Mouse (Mus musculus) frontal cortex, adult 2 months (tissue): Measurements from ENCODE around the gene Siglecg. TPM values are rescaled to one million over a fixed set of nuclear protein-coding genes. Genes with fewer than 3 reads are reported as not detected.

Experiments
- DNase-seq, 2 experiments: peaks; one replicate each; pipeline ENCODE4 v3.0.0; 2022; ENCODE audit warnings: low spot score in 1 of 2; ENCODE audit errors: extremely low spot score in 1 of 2
- polyA plus RNA-seq: library from polyadenylated mRNA; depleted of rRNA; stranded (reverse); fragments of >200 nt; gene quantifications from 2 replicates; pipeline ENCODE4 v1.2.3, GENCODE M21; 2012

The Siglecg gene
- polyA plus RNA-seq, 1 experiment, result 0.28 TPM

- DNase-seq, result no peak
Observed at GRCm38 (mm10) chr7:43441071-43441470, 33.1 kb downstream of the Siglecg start.

GRCm38 (mm10) chr7:43442684-43443083 lies 34.7 kb downstream of the Siglecg start:
- no peak for DNase-seq

DNA sequence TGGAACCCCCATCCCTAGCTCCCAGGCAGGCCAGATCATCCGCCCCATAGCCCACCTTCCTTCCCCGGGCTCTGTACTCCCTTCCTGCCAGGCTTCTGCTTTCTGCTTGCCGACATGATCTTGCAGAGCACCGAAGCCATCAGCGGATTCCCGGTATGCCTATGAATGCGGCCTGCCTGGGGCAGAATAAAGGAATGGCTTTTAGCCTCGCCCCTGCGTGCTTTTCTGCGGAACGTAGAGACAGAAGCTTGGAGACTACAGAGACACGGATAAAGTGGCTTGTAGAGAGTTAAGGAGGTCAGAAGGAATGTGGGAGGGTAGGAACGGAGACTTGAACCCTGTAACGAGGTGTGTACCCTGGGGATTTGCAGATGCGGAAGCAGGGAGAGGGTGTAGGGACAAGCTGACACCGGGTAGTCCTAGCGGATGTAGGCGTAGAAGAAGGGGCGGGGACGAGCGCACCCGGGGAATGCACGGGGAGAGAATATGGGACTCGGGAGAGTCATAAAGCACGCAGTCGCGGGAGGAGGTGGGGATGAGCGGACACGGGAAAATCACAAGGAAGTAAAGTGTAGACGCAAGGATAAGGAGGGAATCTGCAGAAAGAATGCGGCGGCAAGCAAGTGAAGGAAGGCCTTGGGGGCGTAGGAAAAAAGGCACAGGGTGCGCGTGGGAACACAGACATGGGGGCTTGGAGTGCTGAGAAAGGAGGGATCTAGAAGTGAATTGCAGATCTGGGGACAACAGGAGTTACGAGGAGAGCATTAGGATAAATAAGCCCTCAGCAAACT lies 35.3 kb downstream of the Siglecg start:
- peak; percentile 55 to 75 for DNase-seq

GRCm38 (mm10) chr7:43443917-43444293 lies 35.9 kb downstream of the Siglecg start, which contains the start of the genes Etfb and Gm45233:
Etfb (plus strand) TSS chr7:43444083.
Gm45233 (plus strand) TSS chr7:43444128.
- peak; percentile 92 to 96 for DNase-seq

DNA sequence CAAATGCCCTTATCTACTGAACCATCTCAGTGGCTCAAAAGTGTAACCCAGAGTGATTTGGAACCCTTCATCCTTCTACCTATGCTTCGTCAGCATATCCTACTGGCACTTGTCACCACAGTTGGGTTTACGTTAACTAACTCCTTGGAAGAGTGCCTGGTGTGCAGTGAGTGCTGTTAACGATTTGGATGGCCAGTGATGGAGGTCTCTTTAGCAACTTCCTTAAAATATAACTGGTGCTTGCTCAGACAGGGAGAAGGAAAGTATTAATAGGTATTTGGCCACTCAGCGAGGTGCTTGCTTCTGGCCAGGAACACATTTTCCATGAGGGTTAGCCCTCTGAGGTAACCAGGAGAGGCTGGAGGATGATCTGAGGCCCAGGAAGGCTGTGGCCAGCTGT lies 39.8 kb downstream of the Siglecg start:
- DNase-seq, result no peak

- DNase-seq, result no peak
Observed at GRCm38 (mm10) chr7:43448246-43448645, 40.2 kb downstream of the Siglecg start.

GRCm38 (mm10) chr7:43449811-43450210 lies 41.8 kb downstream of the Siglecg start:
- DNase-seq, result no peak

GRCm38 (mm10) chr7:43451726-43452125 lies 43.7 kb downstream of the Siglecg start:
- no peak for DNase-seq

GRCm38 (mm10) chr7:43452609-43453008 lies 44.6 kb downstream of the Siglecg start:
- DNase-seq, result no peak

DNA sequence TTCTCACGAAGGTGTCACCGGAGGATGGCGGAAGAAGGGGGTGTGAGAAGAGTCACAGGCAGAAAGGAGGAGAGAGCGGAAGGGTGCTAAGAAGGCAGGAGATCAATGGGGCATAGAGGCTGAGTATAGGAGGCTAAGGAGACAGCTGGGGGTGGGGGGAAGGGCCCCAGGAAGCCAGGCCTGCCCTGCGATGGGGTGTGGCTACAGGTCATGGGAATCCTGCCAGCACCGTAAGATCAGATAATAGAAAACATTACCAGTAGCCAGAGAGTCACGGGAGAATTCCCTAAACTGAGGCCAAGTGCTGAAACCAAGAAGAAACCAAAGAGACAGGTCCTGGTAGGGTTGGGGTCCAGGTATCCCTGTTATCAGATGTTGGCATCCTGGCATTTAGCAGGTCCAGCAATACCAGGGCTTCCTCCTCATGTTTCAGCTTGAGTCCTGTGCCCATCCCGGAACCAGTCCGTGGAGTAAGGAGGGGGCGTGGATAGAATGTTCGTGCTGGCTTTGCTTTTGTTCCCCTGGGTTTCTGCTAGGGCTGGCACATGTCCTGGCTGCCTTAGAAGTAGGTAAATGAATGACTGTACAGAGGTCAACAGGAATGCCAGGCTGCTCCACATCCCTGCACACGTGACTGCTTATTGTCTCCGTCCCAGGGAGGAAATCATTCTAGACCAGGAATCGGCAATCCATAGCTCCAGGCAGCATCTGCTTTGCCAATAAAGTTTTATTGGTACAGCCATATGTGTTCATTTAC lies 45.8 kb downstream of the Siglecg start:
- no peak for DNase-seq

DNA sequence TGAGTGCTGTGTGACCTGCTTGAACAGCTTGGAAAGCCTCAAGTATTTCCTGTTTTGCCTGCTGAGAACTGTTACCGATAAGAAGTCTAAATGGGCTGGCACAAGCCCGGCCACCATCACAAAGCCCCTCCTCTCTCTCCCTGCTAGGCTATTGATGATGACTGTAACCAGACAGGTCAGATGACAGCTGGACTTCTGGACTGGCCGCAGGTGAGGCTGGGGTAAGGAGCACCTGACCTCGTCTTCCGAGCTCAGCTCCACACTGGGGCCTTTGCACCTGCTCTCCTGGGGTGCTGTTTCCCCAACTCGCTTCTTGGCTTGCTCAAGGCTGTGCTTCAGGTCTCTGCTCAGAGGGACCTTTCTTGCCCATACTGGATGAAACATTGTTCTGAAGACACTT lies 46.4 kb downstream of the Siglecg start:
- no peak for DNase-seq

- no peak for DNase-seq
Observed at GRCm38 (mm10) chr7:43462851-43463250, 54.8 kb downstream of the Siglecg start, which contains the start of gene Vsig10l. Vsig10l (plus strand) TSS chr7:43463151.

- DNase-seq, result no peak
Observed at GRCm38 (mm10) chr7:43463976-43464375, 56.0 kb downstream of the Siglecg start.

- no peak for DNase-seq
Observed at GRCm38 (mm10) chr7:43464864-43465343, 56.9 kb downstream of the Siglecg start.

GRCm38 (mm10) chr7:43465344-43466098 lies 57.5 kb downstream of the Siglecg start:
- DNase-seq, result peak; percentile 56 to 74

- peak; percentile 33 to 83 for DNase-seq
Observed at GRCm38 (mm10) chr7:43466099-43466694, 58.2 kb downstream of the Siglecg start.
